Mouse (Mus musculus) layer of hippocampus, adult 9-10 months (tissue): ENCODE results near the gene Gm20481.
"Not testable (repeated sequence)": the region's sequence is repeated elsewhere in the genome, so short reads cannot be mapped to it uniquely, and the experiment has no call there.

ENCODE experiments used
- DNase-seq: peaks from one replicate; pipeline ENCODE4 v3.0.0; 2022; ENCODE audit warnings: low spot score

Gm20481 gene

DNA sequence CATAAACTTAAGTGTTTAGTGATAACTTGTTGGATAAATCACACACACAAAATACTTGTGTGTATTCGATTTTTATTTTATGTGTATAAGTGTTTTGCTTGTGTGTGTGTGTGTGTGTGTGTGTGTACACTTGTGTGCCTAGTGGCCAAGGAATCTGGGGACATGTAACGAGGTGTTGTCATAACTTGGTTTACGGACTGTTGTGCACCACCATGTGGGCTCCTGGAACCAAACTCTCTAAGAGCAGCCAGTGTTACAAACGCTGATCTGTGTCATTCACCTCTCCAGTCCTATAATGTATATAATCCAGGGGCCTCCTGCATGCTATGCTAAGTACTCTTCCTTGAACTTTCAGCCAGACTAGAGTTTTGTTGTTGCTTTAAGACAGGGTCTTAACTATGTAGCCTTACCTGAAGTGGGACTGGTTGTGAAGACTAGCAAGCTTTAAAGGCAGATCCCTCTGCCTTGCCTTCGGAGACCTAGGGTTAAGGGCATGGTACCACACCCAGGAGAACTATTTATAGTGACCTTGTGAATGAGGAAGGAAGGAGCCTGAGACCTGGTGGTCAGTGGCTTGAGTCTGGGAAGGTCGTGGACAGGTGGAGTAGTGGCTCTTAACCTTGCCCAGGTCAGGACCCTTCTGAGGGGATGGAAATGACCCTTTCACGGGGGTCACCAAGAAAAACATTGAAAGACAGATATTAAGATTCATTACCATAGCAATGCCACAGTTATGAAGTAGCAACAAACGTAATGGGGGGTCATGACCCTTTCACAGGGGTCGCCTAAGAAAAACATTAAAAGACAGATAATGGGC is 33.5 kb downstream of the Gm20481 start:
- DNase-seq = no peak

DNA sequence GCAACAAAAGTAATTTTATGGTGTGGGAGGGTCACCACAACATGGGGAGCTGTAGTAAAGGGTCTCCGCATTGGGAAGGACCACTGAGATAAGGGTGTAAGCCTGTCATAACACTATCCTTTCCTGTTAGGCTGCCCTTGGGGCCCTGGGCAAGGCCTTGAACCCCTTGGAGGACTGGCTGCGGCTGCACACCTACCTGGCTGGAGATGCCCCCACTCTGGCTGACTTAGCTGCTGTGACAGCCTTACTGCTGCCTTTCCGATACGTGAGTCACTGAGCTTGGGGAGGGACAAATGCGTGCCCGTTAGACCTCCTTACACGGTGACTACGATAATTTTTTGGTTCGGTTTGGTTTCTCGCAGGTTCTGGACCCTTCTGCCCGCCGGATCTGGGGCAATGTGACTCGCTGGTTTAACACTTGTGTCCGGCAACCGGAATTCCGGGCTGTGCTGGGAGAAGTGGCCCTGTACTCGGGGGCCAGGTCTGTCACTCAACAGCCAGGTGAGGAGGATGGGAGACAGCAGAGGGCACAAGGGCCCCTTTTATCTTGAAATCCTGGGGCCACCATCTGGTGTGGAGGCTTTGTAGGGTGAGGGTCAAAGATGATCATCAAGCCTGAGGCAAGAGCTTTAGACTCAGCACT is 34.5 kb downstream of the Gm20481 start:
- no peak for DNase-seq

DNA sequence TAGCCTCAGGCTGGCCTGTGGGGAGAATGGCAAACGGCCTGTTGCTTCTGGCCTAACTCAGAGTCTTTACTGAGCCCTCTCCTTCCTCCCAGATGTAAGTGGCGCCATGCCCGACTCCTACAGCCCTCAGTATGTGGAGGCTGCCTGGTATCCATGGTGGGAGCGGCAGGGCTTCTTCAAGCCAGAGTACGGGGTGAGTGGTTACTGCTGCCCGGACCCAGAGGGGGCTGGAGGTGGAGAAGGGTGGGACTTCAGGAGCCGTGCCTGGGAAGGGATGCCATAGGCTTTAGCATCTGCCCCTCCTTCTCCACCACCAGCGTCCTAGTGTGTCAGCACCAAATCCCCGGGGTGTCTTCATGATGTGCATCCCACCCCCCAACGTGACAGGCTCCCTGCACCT is 35.4 kb downstream of the Gm20481 start:
- DNase-seq = no peak

DNA sequence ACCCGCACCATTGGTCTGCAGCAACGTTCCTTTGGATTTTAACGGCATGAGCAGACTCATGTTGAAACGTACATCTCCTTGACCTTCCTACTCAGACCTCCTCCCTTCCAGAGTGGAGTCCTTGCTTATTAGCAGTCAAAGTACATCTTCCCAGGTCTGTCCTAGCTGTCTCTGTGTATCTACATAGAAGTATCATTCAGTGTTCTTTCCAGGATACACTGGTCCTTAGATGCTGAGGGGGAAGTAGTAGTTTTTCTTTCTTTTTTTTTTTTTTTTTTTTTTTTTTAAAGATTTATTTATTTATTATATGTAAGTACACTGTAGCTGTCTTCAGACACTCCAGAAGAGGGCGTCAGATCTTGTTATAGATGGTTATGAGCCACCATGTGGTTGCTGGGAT is 36.2 kb downstream of the Gm20481 start:
- DNase-seq = not testable (repeated sequence)

DNA sequence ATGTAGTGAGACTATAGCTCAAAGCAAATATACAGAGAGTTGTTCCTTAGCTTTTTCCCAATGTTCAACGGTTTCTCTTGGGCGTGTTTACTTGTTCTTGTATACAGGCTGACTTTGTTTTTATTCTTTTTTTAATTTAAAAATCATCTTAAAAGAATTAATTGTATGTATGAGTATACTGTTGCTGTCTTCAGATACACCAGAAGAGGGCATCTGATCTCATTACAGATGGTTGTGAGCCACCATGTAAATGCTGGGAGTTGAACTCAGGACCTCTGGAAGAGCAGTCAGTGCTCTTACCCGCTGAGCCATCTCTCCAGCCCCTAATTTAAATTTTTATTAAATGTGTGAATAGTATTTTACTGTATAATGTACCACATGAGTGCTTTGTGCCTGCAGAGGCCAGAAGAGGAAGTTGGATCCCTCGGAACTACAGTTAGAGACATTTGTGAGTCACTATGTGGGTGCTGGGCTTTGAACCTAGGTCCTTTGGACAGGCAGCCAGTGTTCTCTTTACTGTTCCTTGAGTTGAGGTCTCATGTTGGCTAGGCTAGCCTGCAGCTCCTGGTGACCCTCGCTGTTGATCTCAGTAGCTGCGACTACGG is 37.8 kb downstream of the Gm20481 start:
- DNase-seq = no peak

DNA sequence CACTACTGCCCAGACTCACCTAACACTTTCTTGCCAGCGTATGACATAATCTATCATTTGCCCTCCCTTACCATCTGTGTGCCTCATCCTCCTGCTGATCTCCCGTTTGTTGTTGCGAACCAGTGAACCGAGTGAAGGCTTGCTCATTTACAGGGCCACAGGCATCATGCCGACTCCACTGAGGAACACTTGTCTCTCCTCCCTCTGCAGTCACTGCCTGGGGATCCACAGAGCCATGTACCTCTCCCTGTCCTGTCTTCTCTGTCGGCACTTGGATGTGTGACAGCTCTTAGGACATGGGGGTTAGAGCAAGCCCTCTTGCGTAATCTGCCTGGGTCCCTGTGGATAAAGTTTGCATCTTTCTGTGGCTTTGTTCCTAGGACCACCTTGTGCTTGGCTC is 39.9 kb downstream of the Gm20481 start:
- no peak for DNase-seq

DNA sequence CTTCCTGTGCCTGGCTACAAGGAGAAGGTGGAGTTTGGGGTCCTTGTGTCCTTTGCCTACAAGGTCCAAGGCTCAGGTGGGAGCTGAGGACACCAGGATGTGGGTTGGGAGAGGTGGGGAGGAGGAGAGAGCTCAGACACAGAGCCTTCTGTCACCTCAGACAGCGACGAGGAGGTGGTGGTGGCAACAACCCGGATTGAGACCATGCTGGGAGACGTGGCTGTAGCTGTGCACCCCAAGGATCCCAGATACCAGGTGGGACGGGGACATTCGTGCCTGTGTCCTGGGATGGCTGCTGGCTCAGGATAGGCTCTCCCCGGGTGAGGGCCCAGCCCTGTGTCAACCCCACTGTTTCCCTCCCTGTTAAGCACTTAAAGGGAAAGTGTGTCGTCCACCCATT is 41.7 kb downstream of the Gm20481 start:
- DNase-seq = no peak

DNA sequence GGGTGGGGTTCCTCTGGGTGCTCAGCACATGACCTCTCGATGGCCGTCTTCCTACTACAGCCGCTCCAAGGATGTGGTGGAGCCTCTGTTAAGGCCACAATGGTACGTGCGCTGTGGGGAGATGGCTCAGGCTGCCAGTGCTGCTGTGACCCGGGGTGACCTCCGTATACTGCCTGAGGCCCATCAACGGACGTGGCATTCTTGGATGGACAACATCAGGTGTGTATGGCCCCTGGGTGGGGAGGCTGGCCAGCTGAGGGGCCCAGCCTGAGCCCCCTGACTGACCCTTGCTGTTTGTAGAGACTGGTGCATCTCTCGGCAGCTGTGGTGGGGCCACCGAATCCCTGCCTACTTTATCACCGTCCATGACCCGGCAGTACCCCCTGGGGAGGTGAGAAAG is 42.7 kb downstream of the Gm20481 start:
- no peak for DNase-seq

DNA sequence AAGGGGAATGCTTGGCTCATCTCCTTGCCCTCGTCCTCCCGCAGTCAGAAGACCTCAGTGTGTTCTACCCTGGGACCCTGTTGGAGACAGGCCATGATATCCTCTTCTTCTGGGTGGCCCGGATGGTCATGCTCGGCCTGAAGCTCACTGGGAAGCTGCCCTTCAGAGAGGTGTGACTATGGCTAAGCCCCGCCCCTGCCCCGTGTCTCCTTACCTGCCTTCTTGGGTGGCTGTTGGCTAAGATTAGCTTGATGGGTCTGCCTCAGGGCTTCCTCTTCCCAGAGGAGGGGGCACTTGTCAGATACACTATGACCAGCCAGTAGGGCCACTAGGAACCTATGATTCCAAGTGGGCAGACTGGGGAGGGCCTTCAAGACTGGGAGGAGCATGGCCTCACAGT is 43.5 kb downstream of the Gm20481 start:
- DNase-seq = no peak

DNA sequence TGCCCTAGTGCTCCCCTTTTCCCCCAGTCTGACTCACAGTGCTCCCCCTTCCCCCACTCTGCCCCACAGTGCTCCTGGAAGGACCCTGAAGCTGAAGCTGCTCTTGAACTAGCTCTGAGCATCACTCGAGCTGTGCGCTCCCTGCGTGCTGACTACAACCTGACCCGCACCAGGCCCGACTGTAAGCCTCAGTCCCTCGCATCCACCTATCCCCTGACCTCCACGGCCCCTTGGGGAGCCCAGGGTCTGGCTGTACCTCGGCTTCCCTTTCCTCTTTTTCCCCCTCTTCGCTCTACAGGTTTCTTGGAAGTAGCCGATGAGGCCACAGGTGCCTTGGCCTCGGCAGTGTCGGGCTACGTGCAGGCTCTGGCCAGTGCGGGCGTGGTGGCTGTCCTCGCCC is 45.6 kb downstream of the Gm20481 start:
- DNase-seq = no peak

DNA sequence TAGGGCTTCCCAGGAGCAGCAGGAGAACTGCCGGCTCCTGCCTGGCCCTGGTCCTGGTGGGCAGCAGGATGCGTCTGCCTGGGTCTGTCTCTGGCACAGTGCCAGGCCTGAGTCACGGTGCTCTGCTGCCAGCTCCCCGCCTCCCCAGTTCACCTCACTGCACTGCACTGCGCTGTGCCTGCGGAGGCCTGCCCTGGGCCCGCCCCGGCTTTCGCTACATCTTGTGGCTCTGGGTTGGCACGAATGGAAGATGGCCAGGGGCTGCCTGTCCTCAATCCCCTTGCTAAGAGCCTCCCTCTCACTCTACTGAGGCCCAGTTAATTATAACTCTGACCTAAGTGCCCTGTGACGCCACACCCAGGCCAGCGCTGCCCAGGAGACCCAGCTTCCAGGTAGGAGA is 46.7 kb downstream of the Gm20481 start, which contains the start of gene Vwa7:
Gene Vwa7, plus strand, starts transcription at position 204 of the 400 bp plus-strand sequence.
- DNase-seq = no peak

DNA sequence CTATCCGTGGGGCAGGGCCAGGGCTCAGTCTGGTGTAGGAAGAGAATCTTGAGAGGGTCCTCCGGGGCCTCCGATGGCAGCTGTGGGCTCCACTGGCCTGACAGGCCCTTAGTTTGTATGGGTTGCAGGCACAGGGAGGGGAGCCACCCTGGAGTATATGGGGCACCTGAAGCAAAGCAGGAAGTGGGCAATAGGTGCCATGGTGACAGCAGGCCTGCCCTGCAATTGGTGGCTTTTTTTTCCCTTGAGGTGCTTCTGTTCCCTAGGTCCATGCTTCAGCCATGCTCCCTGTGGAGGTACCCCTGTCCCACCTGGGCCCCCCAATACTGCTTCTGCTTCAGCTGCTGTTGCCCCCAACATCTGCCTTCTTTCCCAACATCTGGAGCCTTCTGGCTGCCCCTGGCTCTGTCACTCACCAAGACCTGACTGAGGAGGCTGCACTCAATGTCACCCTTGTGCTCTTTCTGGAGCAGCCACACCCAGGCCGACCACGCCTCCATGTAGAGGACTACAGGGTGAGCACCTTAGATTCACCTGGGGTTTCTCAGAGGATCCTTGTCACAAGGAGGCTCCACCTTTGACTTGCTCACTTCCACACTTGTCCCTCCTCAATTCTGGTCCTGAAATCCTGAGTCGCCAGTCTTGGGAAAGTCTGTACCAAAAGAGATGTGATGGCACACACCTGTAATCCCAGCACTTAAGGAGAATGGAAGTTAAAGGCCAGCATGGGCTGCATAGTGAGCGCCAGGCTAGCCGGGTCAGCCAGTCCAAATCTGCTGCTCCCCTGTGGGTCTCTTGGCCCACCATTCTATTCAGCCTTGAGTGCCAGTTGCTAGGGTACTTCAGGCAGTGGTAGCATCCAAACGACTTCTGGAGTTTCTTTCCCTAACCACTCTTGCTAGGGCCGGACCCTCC is 47.3 kb downstream of the Gm20481 start:
- no peak for DNase-seq

DNA sequence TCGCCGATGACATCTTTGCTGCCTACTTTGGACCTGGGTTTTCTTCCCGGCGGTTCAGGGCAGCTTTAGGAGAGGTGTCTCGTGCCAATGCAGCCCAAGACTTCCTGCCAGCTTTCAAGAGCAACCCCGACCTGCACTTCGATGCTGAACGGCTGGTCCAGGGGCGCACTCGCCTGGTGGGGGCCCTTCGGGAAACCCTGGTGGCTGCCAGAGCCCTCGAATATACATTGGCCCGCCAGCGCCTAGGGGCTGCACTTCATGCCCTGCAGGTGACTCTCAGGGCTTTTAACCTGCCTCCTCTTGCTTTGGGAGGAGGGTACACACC is 48.0 kb downstream of the Gm20481 start:
- no peak for DNase-seq

DNA sequence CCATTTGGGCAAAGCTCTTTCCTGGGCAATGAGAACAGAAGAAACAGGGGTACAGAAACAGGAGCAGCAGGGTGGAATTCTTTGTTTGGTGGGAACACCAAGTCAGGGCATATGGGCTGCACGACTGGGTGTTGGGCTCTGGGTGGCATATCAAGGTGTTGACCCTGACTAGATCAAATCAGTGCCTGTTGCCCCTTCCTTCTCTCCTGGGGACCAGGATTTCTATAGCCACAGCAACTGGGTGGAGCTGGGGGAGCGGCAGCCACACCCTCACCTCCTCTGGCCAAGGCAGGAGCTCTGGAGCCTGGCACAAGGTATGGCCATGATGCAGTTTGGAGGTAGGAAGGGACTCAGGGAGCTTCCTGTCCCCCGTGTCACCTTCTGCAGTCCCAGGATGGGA is 48.5 kb downstream of the Gm20481 start:
- no peak for DNase-seq

DNA sequence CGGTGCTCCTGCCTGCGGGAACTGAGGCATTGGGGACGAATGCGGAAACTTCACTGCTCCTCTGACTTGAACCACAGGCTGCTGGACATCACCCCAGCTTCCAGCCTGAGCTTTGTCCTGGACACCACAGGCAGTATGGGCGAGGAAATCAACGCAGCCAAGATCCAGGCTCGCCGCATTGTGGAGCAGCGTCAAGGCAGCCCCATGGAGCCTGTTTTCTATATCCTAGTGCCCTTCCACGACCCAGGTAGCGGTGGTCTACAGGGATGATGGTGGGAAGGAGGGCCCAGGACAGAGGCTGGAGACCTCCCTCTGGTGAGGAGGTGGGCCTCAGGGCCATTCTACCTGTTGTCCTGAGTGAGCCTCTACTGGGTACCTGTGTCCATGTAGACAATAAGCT is 50.2 kb downstream of the Gm20481 start:
- no peak for DNase-seq

DNA sequence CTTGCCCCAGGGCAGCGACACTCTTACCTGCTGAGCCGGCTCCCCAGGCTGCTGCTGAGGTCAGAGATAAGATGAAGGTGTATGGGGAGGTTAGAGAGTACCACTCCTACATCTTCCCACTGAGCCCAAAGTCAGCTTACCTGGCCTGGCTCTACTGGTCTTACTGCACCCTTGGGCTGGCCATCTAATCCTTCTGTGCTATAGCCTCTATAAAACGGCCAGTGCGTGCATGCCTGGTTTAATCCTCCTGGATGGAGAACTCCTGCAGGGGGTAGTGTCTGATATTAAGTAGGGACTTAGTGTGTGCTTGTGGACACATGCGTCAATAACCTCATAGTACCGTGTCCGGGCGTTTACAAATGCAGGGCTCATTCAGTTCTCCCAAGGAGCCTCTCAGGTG is 50.8 kb downstream of the Gm20481 start:
- DNase-seq = no peak

DNA sequence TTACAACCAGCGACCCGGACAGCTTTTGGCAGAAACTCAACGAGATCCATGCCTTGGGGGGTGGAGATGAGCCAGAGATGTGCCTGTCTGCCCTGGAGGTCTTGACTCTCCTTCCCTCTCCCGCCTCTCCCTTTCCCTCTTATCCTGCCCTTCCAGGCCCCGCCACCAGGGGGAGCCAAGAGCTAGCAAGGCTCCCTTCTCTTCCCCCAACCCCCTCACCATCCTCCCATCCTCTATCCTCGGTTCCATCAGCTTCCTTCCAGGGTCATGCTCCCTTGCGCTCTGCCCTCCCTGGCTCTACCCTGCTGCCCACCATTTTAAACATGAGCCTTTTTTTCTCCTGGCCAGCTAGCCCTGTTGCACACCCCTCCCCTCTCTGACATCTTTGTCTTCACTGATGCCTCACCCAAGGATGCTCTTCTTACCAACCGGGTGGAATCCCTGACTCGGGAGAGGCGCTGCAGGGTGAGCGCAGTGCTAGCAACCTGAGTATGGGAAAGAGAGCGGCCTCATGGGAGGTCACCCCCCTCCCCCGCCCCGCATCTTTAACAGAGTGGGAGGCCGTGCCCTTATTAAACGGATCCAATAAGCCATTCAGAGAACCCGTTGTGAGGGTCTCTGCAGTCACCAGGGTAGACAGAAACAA is 51.6 kb downstream of the Gm20481 start:
- DNase-seq = peak; percentile 71
